Mouse (Mus musculus): ENCODE measurements around the gene Hist1h2ba. TPM values are rescaled to one million over a fixed set of nuclear protein-coding genes. Genes with fewer than 3 reads are reported as not detected.

Hist1h2ba gene
- polyA plus RNA-seq, 1 experiment from 2014 or later, result not detected

DNA sequence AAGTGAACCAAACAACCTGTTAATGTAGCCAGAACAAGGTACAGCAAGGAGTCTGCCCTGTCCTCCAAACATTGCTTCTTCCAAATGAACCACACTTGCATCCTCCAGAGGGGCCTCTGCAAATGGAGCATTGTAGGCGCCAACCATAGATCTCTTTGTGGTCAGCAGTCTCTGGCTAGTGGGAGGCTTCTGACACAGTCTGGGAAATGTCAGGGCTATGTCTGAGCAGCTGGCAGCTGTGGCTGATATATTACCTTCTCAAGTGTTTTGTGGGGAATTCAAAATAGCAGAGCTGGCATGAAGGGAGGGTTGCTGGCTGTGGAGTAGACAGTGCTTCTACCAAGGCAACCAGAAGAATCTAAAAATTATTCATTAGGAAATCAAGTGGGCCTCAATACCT, 17.8 kb downstream of the Hist1h2ba start:
- Histone ChIP-seq H3K4me1 (ENCODE audit: control insufficient read depth, insufficient read depth, low read length) (no peaks in the 10 kb centered on the region), H3K4me3 (replicated peaks; ENCODE audit: low read depth, low read length) (no peak overlapping the region), H3K9ac (replicated peaks; ENCODE audit: low read length) (no peak overlapping the region), H3K36me3 (ENCODE audit: control insufficient read depth, insufficient read depth, low read length) (no peaks in the 10 kb centered on the region), H3K9me3 (ENCODE audit: control insufficient read depth, low read length) (no peaks in the 10 kb centered on the region), H3K27me3 (ENCODE audit: control insufficient read depth, insufficient read depth, low read length) (no peaks in the 10 kb centered on the region), H3K27ac (replicated peaks; ENCODE audit: low read depth, low read length) (no peak overlapping the region), H3K4me2 (ENCODE audit: low read length) (no peak overlapping the region)
- DNase-seq, result no peak
- 97% methylated on average over 1 of the region's 1 CpGs for WGBS
- no peak for ATAC-seq (ENCODE audit: low FRiP score, low TSS enrichment)

DNA sequence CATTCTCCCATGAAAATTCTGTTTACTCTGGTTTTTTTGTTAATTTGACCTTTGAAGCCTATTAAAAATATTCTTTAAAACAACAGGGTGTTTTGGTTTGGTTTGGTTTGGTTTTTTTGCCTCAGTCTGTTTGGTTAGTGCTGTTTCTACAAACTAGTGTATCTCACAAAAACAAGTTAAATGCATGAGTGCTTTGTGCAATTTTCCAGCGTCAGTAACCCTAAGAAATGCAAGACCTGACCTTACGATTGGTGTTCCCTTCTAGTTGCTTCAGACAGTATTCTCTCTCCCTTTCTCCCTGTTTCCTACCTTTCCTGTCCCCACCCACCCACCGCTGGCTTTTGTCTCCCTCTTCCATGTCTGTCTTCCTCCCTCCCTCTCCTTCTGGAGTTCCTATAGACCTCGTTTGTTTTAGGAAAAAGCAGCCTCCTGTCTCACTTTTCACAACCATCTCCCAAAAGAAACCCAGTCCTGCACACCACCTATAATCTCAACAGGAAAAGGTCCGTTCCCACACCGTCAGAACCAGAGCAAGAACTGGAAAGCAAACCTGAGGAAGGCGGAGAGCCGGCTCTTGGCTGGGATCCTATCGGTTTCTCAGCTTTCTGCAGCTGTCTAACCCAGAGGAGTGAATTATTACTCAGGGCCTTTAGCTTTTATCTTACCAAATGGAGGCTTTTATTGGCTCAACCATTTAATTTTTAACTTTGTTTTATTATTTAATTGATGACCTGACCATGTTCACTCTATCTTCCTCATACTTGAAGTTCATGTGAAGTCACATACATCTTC, 19.4 kb downstream of the Hist1h2ba start, which contains the start of gene Slc17a4:
Gene Slc17a4 (minus strand): TSS at position 634 of the 792 bp plus-strand sequence.
- H3K9me3 ChIP-seq (ENCODE audit: control insufficient read depth, low read length), result no peaks in the 10 kb centered on the region
- no peak within 1 kb of the TSS for H3K27ac ChIP-seq (replicated peaks; ENCODE audit: low read depth, low read length)
- no peak within 1 kb of the TSS for H3K4me3 ChIP-seq (replicated peaks; ENCODE audit: low read depth, low read length)
- no peak within 1 kb of the TSS for H3K9ac ChIP-seq (replicated peaks; ENCODE audit: low read length)
- no peaks in the 10 kb centered on the region for H3K4me1 ChIP-seq (ENCODE audit: control insufficient read depth, insufficient read depth, low read length)
- H3K27me3 ChIP-seq (ENCODE audit: control insufficient read depth, insufficient read depth, low read length), result no peaks in the 10 kb centered on the region
- no peak within 1 kb of the TSS for H3K4me2 ChIP-seq (ENCODE audit: low read length)
- ATAC-seq (ENCODE audit: low FRiP score, low TSS enrichment), result no peak
- WGBS, result 77% methylated on average over 9 of the region's 9 CpGs
- no peak for DNase-seq
- no peaks in the 10 kb centered on the region for H3K36me3 ChIP-seq (ENCODE audit: control insufficient read depth, insufficient read depth, low read length)

DNA sequence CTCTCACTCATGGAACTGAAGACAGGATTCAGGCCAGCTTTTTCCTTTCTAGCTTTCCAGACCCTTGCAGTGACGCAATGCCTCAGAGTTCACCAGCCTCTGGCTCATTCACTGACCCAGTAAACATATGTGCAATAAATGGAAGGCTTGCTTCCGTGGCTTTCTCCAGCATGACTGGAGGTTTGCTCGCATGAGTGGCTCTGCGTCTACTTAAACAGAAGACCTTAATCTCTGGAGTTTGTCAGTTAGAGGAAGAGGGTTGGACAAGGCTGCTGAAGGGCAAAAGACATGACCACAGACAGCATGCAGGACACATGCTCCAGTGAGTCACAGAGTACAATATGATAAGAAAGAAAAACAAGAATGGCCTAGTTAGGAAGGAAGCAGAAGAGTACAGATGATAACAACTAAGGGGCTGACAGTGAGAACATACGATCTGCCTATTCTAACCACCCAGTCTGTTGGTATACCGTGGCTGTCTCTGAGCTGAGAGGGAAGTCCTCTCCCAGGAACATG, 20.1 kb downstream of the Hist1h2ba start:
- no peaks in the 10 kb centered on the region for H3K27me3 ChIP-seq (ENCODE audit: control insufficient read depth, insufficient read depth, low read length)
- no peak overlapping the region for H3K27ac ChIP-seq (replicated peaks; ENCODE audit: low read depth, low read length)
- DNase-seq, result no peak
- no peak overlapping the region for H3K4me2 ChIP-seq (ENCODE audit: low read length)
- H3K36me3 ChIP-seq (ENCODE audit: control insufficient read depth, insufficient read depth, low read length), result no peaks in the 10 kb centered on the region
- no peak overlapping the region for H3K4me3 ChIP-seq (replicated peaks; ENCODE audit: low read depth, low read length)
- H3K9ac ChIP-seq (replicated peaks; ENCODE audit: low read length), result no peak overlapping the region
- WGBS, result 50% methylated on average over 6 of the region's 6 CpGs
- no peaks in the 10 kb centered on the region for H3K4me1 ChIP-seq (ENCODE audit: control insufficient read depth, insufficient read depth, low read length)
- no peaks in the 10 kb centered on the region for H3K9me3 ChIP-seq (ENCODE audit: control insufficient read depth, low read length)
- ATAC-seq (ENCODE audit: low FRiP score, low TSS enrichment), result no peak

GRCm38 (mm10) chr13:23911335-23911734, 22.6 kb downstream of the Hist1h2ba start:
- H3K4me2 ChIP-seq (ENCODE audit: low read length), result no peak overlapping the region
- no peaks in the 10 kb centered on the region for H3K36me3 ChIP-seq (ENCODE audit: control insufficient read depth, insufficient read depth, low read length)
- H3K27ac ChIP-seq (replicated peaks; ENCODE audit: low read depth, low read length), result no peak overlapping the region
- no peak overlapping the region for H3K4me3 ChIP-seq (replicated peaks; ENCODE audit: low read depth, low read length)
- no peak overlapping the region for H3K9ac ChIP-seq (replicated peaks; ENCODE audit: low read length)
- no peaks in the 10 kb centered on the region for H3K4me1 ChIP-seq (ENCODE audit: control insufficient read depth, insufficient read depth, low read length)
- H3K9me3 ChIP-seq (ENCODE audit: control insufficient read depth, low read length), result no peaks in the 10 kb centered on the region
- WGBS, result 90% methylated on average over 5 of the region's 5 CpGs
- no peak for DNase-seq
- H3K27me3 ChIP-seq (ENCODE audit: control insufficient read depth, insufficient read depth, low read length), result no peaks in the 10 kb centered on the region
- ATAC-seq (ENCODE audit: low FRiP score, low TSS enrichment), result no peak

DNA sequence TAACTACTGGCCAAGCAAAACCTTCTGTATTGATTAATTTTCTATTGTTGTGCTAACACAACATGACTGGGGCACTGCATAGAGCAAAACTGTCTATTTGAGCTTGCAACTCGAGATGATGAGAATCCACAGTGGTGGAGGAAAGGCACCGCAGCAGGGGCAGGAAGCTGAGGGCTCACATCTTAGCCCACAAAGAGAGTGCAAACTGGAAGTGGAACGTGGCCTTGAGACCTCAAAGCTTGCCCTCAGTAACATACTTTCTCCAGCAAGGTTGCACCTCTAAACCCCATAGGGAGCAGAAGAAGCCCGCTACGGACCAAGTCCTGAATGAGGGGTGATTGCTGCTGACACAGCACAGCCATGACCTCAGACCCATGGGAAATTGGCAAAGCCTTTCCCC, 23.8 kb downstream of the Hist1h2ba start:
- Histone ChIP-seq H3K4me2 (ENCODE audit: low read length) (no peak overlapping the region), H3K4me3 (replicated peaks; ENCODE audit: low read depth, low read length) (no peak overlapping the region), H3K4me1 (ENCODE audit: control insufficient read depth, insufficient read depth, low read length) (no peaks in the 10 kb centered on the region), H3K36me3 (ENCODE audit: control insufficient read depth, insufficient read depth, low read length) (no peaks in the 10 kb centered on the region), H3K9me3 (ENCODE audit: control insufficient read depth, low read length) (no peaks in the 10 kb centered on the region), H3K27me3 (ENCODE audit: control insufficient read depth, insufficient read depth, low read length) (no peaks in the 10 kb centered on the region), H3K9ac (replicated peaks; ENCODE audit: low read length) (no peak overlapping the region), H3K27ac (replicated peaks; ENCODE audit: low read depth, low read length) (no peak overlapping the region)
- 87% methylated on average over 5 of the region's 5 CpGs for WGBS
- ATAC-seq (ENCODE audit: low FRiP score, low TSS enrichment), result no peak
- DNase-seq, result no peak

DNA sequence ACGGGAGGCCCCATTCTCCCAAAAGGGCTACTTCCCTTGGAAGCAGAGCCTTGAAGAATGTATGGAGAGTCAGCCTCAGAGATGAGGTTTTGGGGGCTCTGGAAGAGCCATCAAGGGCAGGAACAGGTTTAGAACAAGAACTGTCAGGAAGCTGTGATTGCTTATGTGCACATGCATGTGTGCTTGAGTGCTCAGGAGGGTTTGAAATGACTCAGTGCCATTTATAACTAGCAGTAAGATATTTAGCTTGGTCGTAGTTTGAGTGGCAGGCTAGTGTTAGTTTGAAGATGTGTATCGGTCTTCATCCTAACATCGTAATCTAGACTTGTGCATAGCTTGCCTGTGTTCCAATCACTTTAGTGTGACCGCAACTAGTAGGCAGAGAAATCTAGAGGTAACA, 27.1 kb downstream of the Hist1h2ba start:
- 95% methylated on average over 5 of the region's 5 CpGs for WGBS
- no peaks in the 10 kb centered on the region for H3K4me1 ChIP-seq (ENCODE audit: control insufficient read depth, insufficient read depth, low read length)
- no peak overlapping the region for H3K4me3 ChIP-seq (replicated peaks; ENCODE audit: low read depth, low read length)
- H3K9ac ChIP-seq (replicated peaks; ENCODE audit: low read length), result no peak overlapping the region
- no peak overlapping the region for H3K4me2 ChIP-seq (ENCODE audit: low read length)
- no peak for DNase-seq
- no peak for ATAC-seq (ENCODE audit: low FRiP score, low TSS enrichment)
- H3K27me3 ChIP-seq (ENCODE audit: control insufficient read depth, insufficient read depth, low read length), result no peaks in the 10 kb centered on the region
- no peaks in the 10 kb centered on the region for H3K36me3 ChIP-seq (ENCODE audit: control insufficient read depth, insufficient read depth, low read length)
- no peaks in the 10 kb centered on the region for H3K9me3 ChIP-seq (ENCODE audit: control insufficient read depth, low read length)
- no peak overlapping the region for H3K27ac ChIP-seq (replicated peaks; ENCODE audit: low read depth, low read length)

DNA sequence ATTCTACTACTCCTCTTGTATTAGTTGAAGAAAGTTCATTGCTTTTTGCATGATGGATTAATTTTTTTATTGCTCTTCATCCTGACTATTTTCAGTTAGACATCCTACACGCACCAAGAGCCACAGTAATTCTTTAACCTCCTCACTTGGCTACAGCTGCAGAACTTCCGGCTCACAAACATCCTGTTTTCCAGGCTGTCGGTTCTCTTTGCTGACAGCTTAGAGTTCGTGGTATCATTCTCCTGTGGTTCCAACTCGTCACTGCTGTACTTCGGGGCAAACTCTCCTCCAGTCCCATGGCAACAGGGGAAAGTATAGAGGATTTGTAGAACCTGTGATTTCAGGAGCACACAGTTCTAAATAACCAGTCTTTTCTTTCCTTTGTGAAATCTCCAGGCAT, 35.7 kb downstream of the Hist1h2ba start:
- Histone ChIP-seq H3K9me3 (ENCODE audit: control insufficient read depth, low read length) (no peaks in the 10 kb centered on the region), H3K4me1 (ENCODE audit: control insufficient read depth, insufficient read depth, low read length) (no peaks in the 10 kb centered on the region), H3K9ac (replicated peaks; ENCODE audit: low read length) (no peak overlapping the region), H3K27ac (replicated peaks; ENCODE audit: low read depth, low read length) (no peak overlapping the region), H3K4me2 (ENCODE audit: low read length) (no peak overlapping the region), H3K36me3 (ENCODE audit: control insufficient read depth, insufficient read depth, low read length) (no peaks in the 10 kb centered on the region), H3K4me3 (replicated peaks; ENCODE audit: low read depth, low read length) (no peak overlapping the region), H3K27me3 (ENCODE audit: control insufficient read depth, insufficient read depth, low read length) (no peaks in the 10 kb centered on the region)
- ATAC-seq (ENCODE audit: low FRiP score, low TSS enrichment) (no peak), DNase-seq (no peak)
- 58% methylated on average over 6 of the region's 6 CpGs for WGBS

GRCm38 (mm10) chr13:23893269-23893593, 40.7 kb downstream of the Hist1h2ba start:
- no peaks in the 10 kb centered on the region for H3K27me3 ChIP-seq (ENCODE audit: control insufficient read depth, insufficient read depth, low read length)
- DNase-seq (peak; percentile 57), ATAC-seq (ENCODE audit: low FRiP score, low TSS enrichment) (peak; percentile 72; the same call in 1 of the 2 replicates)
- no peak overlapping the region for H3K4me3 ChIP-seq (replicated peaks; ENCODE audit: low read depth, low read length)
- 5% methylated on average over 4 of the region's 4 CpGs for WGBS
- H3K27ac ChIP-seq (replicated peaks; ENCODE audit: low read depth, low read length), result no peak overlapping the region
- H3K9me3 ChIP-seq (ENCODE audit: control insufficient read depth, low read length), result no peaks in the 10 kb centered on the region
- no peaks in the 10 kb centered on the region for H3K36me3 ChIP-seq (ENCODE audit: control insufficient read depth, insufficient read depth, low read length)
- no peak overlapping the region for H3K9ac ChIP-seq (replicated peaks; ENCODE audit: low read length)
- peak overlapping the region; percentile 2; the same call in 1 of the 2 replicates for H3K4me2 ChIP-seq (ENCODE audit: low read length)
- H3K4me1 ChIP-seq (ENCODE audit: control insufficient read depth, insufficient read depth, low read length), result no peaks in the 10 kb centered on the region
